Mouse (Mus musculus) midbrain, postnatal 0 days (tissue): ENCODE measurements around the gene Tamm41. TPM values are rescaled to one million over a fixed set of nuclear protein-coding genes. Genes with fewer than 3 reads are reported as not detected.

Experiments
- ATAC-seq: fragments of 200-750 bp; cut with Nextera tagmentation; 2 replicates; pipeline ENCODE4 v1.8.0; 2017; ENCODE audit warnings: moderate number of reproducible peaks, mild to moderate bottlenecking, moderate TSS enrichment, moderate library complexity; ENCODE audit not compliant: low FRiP score
- DNase-seq: peaks from one replicate; pipeline ENCODE4 v3.0.0-alpha.2; 2015; ENCODE audit warnings: low spot score
- H3K27ac ChIP-seq: fragments of 300-500 bp; sonication (generic); 2 replicates; pipeline ENCODE4 v1.5.1; 2014; ENCODE audit warnings: low read depth, mild to moderate bottlenecking, low read length, mixed read lengths
- H3K27me3 ChIP-seq: fragments of 300-500 bp; sonication (generic); 2 replicates; pipeline ENCODE4 v1.6.1; 2014; ENCODE audit warnings: low read length, control low read depth, mixed read lengths; ENCODE audit not compliant: insufficient read depth
- H3K36me3 ChIP-seq: fragments of 300-500 bp; sonication (generic); 2 replicates; pipeline ENCODE4 v1.6.1; 2014; ENCODE audit warnings: low read length, control low read depth, mixed read lengths; ENCODE audit not compliant: insufficient read depth
- H3K4me1 ChIP-seq: fragments of 300-500 bp; sonication (generic); 2 replicates; pipeline ENCODE4 v1.6.1; 2014; ENCODE audit warnings: mild to moderate bottlenecking, control low read depth, antibody characterized with exemption, low read length, mixed read lengths; ENCODE audit not compliant: insufficient read depth
- H3K4me2 ChIP-seq: fragments of 300-500 bp; sonication (generic); 2 replicates; pipeline ENCODE4 v1.6.1; 2014; ENCODE audit warnings: low read depth, mild to moderate bottlenecking, low read length, mixed read lengths; ENCODE audit not compliant: poor library complexity, severe bottlenecking
- H3K4me3 ChIP-seq: fragments of 300-500 bp; sonication (generic); 2 replicates; pipeline ENCODE4 v1.5.1; 2014; ENCODE audit warnings: low read depth, mild to moderate bottlenecking, low read length, moderate library complexity
- H3K9ac ChIP-seq: fragments of 300-500 bp; sonication (generic); replicated peaks from 2 replicates; pipeline ENCODE4 v1.6.1; 2014; ENCODE audit warnings: mild to moderate bottlenecking, low read length, moderate library complexity, mixed read lengths; ENCODE audit not compliant: poor library complexity, severe bottlenecking
- H3K9me3 ChIP-seq: fragments of 300-500 bp; sonication (generic); 2 replicates; pipeline ENCODE4 v1.6.1; 2016; ENCODE audit warnings: low read length, control low read depth
- CTCF ChIP-seq: IDR thresholded peaks from 2 replicates; pipeline ENCODE4 v1.5.1; 2016; ENCODE audit warnings: antibody characterized with exemption, mild to moderate bottlenecking
- WGBS: fragments of 180-500 bp; shearing (Covaris S2); extraction: QIAGEN DNeasy Blood & Tissue Kit; methylation state at CpG from one replicate; pipeline ENCODE4 v1.1.7; 2014; 5-methylcytosine and 5-hydroxymethylcytosine counted together
- polyA plus RNA-seq: library from polyadenylated mRNA; unstranded; fragments of >200 nt; fragmentation: Nextera tagmentation; extraction: Ambion mirVana; gene quantifications from 2 replicates; pipeline ENCODE4 v1.2.1, GENCODE M21; 2015
- total RNA-seq: library from RNA; depleted of rRNA; stranded (reverse); fragments of >200 nt; gene quantifications from 2 replicates; pipeline ENCODE4 v1.2.3, GENCODE M21; 2014

The Tamm41 gene
- total and polyA plus RNA-seq, 2 experiments from 2014 or later = 39.4 to 45.9 TPM

DNA sequence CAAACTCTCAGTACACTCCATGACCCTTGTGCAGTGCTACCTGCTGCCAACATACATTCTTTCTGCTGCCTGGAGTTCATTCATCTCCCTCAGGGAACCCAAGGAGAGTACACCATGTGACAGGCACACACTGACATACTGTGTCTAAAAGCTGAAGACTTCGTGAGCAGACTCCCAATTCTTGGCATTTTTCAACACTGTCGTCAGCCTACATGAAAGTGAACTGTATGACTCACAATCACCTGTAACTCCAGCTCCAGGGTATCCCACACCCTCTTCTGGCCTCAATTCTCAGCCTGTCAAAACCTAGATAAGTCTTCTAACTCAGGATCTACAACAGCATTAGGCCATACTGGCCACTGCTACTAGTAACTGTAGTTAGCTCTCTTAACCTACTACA, 73.4 kb downstream of the Tamm41 start:
- Histone ChIP-seq H3K27me3 (no peaks in the 10 kb centered on the region; the same call in 1 of the 2 replicates), H3K4me3 (no peak overlapping the region), H3K27ac (no peak overlapping the region), H3K4me1 (no peaks in the 10 kb centered on the region; the same call in 1 of the 2 replicates), H3K36me3 (no peaks in the 10 kb centered on the region), H3K4me2 (no peak overlapping the region), H3K9me3 (no peaks in the 10 kb centered on the region), H3K9ac (no peak overlapping the region)
- DNase-seq (no peak), ATAC-seq (no peak)
- 86% methylated on average over 2 of the region's 2 CpGs for WGBS
- TF ChIP-seq CTCF = no peak

DNA sequence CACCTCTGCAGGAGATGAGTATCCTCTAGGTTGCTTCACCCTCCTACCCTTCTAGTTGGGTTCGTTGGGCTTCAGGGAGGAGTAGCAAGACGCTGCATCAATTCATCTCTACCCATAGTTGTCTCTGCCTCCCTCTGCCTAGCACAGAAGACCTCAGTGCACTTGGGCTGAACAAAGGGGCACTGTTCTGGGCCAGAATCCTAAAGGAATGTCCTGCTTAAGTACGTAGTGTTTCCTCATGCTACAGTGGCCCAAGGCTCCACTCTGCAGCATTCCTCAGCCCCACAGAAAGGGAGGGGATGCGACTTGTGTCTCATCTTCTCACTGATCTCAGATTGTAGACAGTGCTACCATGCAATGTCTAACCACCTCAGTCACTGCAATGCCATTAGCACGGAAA, 74.0 kb downstream of the Tamm41 start:
- Histone ChIP-seq H3K27me3 (no peaks in the 10 kb centered on the region; the same call in 1 of the 2 replicates), H3K9ac (no peak overlapping the region), H3K4me2 (no peak overlapping the region), H3K4me3 (no peak overlapping the region), H3K9me3 (no peaks in the 10 kb centered on the region), H3K4me1 (no peaks in the 10 kb centered on the region; the same call in 1 of the 2 replicates), H3K27ac (no peak overlapping the region), H3K36me3 (no peaks in the 10 kb centered on the region)
- WGBS = 74% methylated on average over 5 of the region's 5 CpGs
- DNase-seq (no peak), ATAC-seq (no peak)
- TF ChIP-seq CTCF = no peak

GRCm38 (mm10) chr6:114961276-114962068, 76.2 kb downstream of the Tamm41 start:
- WGBS = 81% methylated on average over 10 of the region's 10 CpGs
- Histone ChIP-seq H3K4me2 (no peak overlapping the region), H3K4me1 (no peaks in the 10 kb centered on the region; the same call in 1 of the 2 replicates), H3K9me3 (no peaks in the 10 kb centered on the region), H3K27ac (no peak overlapping the region), H3K4me3 (no peak overlapping the region), H3K27me3 (no peaks in the 10 kb centered on the region), H3K36me3 (no peaks in the 10 kb centered on the region; the same call in 1 of the 2 replicates), H3K9ac (no peak overlapping the region)
- TF ChIP-seq CTCF = no peak
- ATAC-seq (no peak), DNase-seq (no peak)

DNA sequence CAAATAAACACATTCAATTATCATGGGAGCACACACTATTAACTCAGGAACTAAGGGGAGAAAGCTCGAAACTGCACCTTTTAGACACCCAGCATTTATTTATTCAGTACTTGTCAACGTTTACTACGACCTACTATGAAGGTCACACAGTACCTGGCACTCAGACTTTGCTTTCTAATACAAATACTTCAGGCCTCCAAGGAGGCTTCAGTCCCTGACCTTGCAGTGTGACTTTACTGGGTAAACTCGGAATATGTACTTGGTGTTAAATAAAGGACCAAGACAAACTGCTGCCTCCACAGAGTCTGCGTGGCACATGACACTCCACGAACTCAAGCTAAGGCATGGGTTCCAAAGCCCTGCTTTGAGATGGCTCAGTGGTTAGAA, 78.7 kb downstream of the Tamm41 start:
- H3K9ac ChIP-seq = no peak overlapping the region
- no peaks in the 10 kb centered on the region; the same call in 1 of the 2 replicates for H3K36me3 ChIP-seq
- WGBS = 84% methylated on average over 6 of the region's 6 CpGs
- DNase-seq = no peak
- ATAC-seq = no peak
- H3K4me3 ChIP-seq = no peak overlapping the region
- no peak for TF ChIP-seq CTCF
- H3K27ac ChIP-seq = no peak overlapping the region
- H3K4me2 ChIP-seq = no peak overlapping the region
- no peaks in the 10 kb centered on the region for H3K4me1 ChIP-seq
- no peaks in the 10 kb centered on the region for H3K27me3 ChIP-seq
- no peaks in the 10 kb centered on the region for H3K9me3 ChIP-seq

DNA sequence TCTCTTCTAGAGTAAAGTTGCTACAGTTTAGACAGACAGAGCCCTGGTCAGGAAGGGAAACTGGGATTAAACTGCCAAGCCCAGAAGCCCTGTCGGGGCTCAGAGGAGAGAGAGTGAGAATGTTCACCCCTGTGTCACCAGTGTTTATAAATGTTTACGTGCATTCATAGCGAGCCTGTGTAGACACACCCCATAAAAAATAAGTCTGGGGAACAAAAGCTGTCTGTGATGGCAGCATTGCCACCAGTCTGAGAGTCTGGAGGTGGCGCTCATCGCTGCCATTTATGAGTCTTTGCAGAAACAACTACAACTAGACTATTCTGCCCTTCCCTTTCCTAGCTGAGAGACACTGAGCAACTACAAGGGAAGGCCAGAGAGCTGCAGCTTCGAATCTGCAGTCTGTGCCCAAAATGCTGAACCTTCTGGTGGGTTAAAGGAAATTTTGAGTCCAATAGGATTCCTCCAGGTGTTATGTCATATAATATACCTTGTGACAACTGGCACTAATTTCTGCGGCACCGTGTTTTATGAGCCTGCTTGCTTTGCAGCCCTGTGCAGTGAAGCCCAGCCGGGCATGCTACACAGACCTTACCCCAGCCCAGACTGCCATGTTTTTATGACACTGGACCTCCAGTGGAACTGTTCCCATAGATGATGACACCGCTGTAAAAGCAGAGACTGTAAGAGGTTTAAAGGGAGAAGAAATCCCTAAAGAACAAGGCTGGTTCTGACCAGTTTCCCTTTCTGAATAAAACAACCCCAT, 79.2 kb downstream of the Tamm41 start:
- no peaks in the 10 kb centered on the region for H3K4me1 ChIP-seq
- DNase-seq (no peak), ATAC-seq (no peak)
- 86% methylated on average over 10 of the region's 10 CpGs for WGBS
- no peak overlapping the region for H3K9ac ChIP-seq
- no peak for TF ChIP-seq CTCF
- no peaks in the 10 kb centered on the region for H3K9me3 ChIP-seq
- no peak overlapping the region for H3K4me2 ChIP-seq
- no peaks in the 10 kb centered on the region; the same call in 1 of the 2 replicates for H3K36me3 ChIP-seq
- no peaks in the 10 kb centered on the region for H3K27me3 ChIP-seq
- H3K27ac ChIP-seq = no peak overlapping the region
- no peak overlapping the region for H3K4me3 ChIP-seq

- Histone ChIP-seq H3K4me3 (no peak overlapping the region), H3K36me3 (no peaks in the 10 kb centered on the region; the same call in 1 of the 2 replicates), H3K27ac (no peak overlapping the region), H3K9ac (no peak overlapping the region), H3K4me2 (no peak overlapping the region), H3K9me3 (no peaks in the 10 kb centered on the region), H3K27me3 (no peaks in the 10 kb centered on the region), H3K4me1 (no peaks in the 10 kb centered on the region)
- no peak for DNase-seq
- no peak for TF ChIP-seq CTCF
- no peak for ATAC-seq
- WGBS = 79% methylated on average over 12 of the region's 12 CpGs
These were observed 79.9 kb downstream of the Tamm41 start for GRCm38 (mm10) chr6:114957756-114958155.
